Mouse (Mus musculus) ES-Bruce4 (cell line): ENCODE measurements around the gene Iqcn.

Experiments used
- CTCF ChIP-seq: IDR thresholded peaks from one replicate; pipeline ENCODE4 v1.8.1; 2011; ENCODE audit warnings: low read depth, low read length
- EP300 ChIP-seq: IDR thresholded peaks from 2 replicates; pipeline ENCODE4 v1.6.1; 2011; ENCODE audit warnings: low read depth, low read length; ENCODE audit not compliant: insufficient read depth
- POLR2A ChIP-seq: IDR thresholded peaks from one replicate; pipeline ENCODE4 v1.8.1; 2011; ENCODE audit warnings: low read length; ENCODE audit not compliant: insufficient read depth

DNA sequence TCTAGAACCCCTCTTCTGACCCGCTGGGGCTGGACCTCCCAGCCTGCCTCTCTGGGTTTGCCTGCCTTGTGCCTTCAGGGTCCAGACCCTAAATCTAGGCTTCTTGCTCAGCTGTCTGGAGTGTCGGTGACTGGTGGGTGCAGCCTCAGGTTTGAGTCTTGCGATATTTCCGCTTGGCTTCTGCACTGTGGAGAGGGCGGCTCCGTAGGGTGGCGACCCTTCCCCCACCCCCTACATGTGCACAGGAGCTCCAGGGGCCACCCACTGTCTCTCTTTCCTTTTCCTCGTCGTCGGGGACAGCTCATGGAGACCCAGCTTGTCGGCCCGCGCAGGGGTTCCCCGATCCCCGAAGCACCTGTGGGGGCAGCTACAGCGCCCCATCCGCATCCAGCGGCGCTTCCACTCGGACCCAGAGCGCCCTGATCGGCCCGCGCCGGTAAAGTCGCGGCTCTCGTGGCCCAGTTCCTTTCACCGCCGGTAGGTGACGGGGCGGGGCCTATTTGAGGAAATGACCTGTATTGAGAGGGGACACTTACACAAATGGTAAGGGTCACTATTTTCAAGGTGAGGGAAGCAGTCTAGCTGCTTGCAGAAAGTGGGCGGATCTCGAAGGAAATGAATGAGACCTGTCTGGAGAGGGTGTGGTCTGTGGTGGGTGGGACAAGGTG lies 26.7 kb downstream of the Iqcn start:
- no peak for TF ChIP-seq POLR2A
- TF ChIP-seq CTCF: no peak
- no peak for TF ChIP-seq EP300
